Mouse (Mus musculus) bone marrow, adult 2 months (tissue): ENCODE measurements around the gene Hp1bp3.

Experiments used
- CTCF ChIP-seq: fragments of 200-500 bp; IDR thresholded peaks from 2 replicates; pipeline ENCODE4 v1.5.1; 2011; ENCODE audit warnings: low read length, control low read depth; ENCODE audit not compliant: control insufficient read depth, insufficient read depth
- POLR2A ChIP-seq: fragments of 200-500 bp; IDR thresholded peaks from 2 replicates; pipeline ENCODE4 v1.6.1; 2011; ENCODE audit warnings: low read depth, mild to moderate bottlenecking, control low read depth, low read length, borderline replicate concordance; ENCODE audit not compliant: control insufficient read depth

- no peak for TF ChIP-seq CTCF
- TF ChIP-seq POLR2A, result no peak
These were observed 36.1 kb downstream of the Hp1bp3 start for GRCm38 (mm10) chr4:138252231-138252630.
